Mouse (Mus musculus) embryonic fibroblast, embryonic 13.5 days (primary cell): ENCODE results near the gene Gpd1l. TPM values are rescaled to one million over a fixed set of nuclear protein-coding genes. Genes with fewer than 3 reads are reported as not detected.

Experiments used
- H3K27ac ChIP-seq: 2 replicates; pipeline ENCODE4 v1.5.1; 2012; ENCODE audit warnings: low read length, control low read depth, inconsistent platforms; ENCODE audit not compliant: insufficient read depth
- H3K4me1 ChIP-seq: 2 replicates; pipeline ENCODE4 v1.6.1; 2011; ENCODE audit warnings: low read length; ENCODE audit not compliant: control insufficient read depth, insufficient read depth
- H3K4me3 ChIP-seq: 2 replicates; pipeline ENCODE4 v1.5.1; 2011; ENCODE audit warnings: mild to moderate bottlenecking, control low read depth, low read length; ENCODE audit not compliant: insufficient read depth
- CTCF ChIP-seq: IDR thresholded peaks from 2 replicates; pipeline ENCODE4 v1.5.1; 2011; ENCODE audit warnings: mild to moderate bottlenecking, control low read depth, low read length, moderate library complexity, borderline replicate concordance; ENCODE audit not compliant: insufficient read depth
- POLR2A ChIP-seq: IDR thresholded peaks from 2 replicates; pipeline ENCODE4 v1.6.1; 2011; ENCODE audit warnings: low read depth, mild to moderate bottlenecking, control low read depth, low read length, moderate library complexity
- polyA plus RNA-seq: library from polyadenylated mRNA; stranded (reverse); fragments of >200 nt; gene quantifications from 2 replicates; pipeline ENCODE4 v1.2.4, GENCODE M21; 2011; ENCODE audit warnings: low read depth; ENCODE audit not compliant: missing spikeins, insufficient read length

Gene Gpd1l
- polyA plus RNA-seq, 1 experiment: 8.9 TPM

DNA sequence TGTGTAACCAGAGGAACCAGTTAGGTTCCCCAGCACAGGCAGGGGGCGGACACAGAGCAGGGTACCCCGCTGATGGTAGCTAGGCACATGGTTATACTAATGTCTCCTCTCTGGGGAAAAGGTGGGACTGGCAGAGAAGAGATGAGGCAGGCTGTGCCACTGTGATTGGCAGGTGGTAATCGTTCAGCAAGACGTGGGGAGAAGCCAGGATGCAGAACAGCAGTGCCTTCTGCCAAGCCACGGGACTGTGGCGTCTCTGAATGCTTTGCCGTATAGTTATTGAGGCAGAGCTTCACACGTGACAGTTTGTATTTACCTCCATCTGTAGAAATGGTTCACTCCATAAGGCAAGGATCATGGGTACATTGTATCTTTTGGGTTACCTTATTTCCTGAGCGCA lies 79.1 kb downstream of the Gpd1l start:
- Histone ChIP-seq H3K4me3 (no peak overlapping the region), H3K27ac (no peak overlapping the region), H3K4me1 (no peaks in the 10 kb centered on the region)
- TF ChIP-seq CTCF (no peak), POLR2A (no peak)

DNA sequence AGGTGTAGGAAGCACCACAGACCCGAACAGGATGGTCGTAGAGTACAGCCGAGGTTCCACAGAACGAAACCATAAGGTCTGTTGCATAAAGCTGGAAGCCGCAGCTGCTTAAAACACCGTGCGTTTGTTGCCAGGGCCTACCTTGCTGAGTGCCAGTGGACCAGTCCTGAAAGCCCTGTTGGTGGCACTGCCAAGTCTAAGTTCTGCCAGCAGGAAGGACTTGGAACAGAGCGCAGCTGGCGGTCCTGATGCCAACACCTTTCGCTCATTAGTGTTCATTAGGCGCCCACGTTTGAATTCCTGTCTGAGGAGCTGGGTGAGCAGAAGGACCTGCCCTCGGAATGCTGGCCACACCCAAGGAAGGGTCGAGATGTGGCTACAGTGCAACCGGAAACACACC lies 80.5 kb downstream of the Gpd1l start:
- Histone ChIP-seq H3K4me3 (no peak overlapping the region), H3K4me1 (no peaks in the 10 kb centered on the region), H3K27ac (no peak overlapping the region)
- TF ChIP-seq POLR2A: no peak
- no peak for TF ChIP-seq CTCF

DNA sequence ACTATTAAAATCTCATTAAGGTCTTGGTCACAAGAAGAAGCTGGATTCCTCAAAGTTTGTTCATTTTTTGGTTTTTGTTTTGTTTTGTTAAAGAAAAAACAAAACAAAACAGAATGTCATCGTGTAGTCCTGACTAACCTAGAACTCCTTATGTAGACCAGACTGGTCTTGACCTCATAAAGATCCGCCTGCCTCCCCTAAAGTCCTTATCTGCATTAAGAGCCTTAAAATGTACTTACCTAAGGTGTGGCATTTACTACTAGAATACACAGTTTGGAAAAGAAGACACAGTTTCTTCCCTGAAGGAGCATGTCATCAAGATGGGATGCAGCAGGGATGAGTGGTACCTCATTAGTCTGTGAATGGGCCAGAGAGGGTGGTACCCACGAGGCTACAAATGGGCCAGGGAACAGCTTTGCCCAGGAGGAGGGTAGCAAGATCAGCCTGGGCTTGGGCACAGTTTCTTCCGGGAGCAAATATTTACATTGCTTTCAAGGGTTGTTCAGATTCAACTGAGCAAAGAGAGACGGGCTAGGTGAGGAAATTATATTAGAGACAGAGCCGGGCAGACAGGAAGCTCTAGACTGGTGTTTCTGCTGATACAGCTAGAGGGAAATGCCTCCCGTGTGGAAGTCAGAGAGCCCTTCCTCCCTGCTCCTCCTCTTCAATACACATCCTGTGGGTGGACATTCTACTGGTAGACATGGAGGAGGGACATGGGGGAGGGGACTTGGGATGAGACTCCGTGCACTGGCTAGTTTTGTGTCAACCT lies 82.2 kb downstream of the Gpd1l start:
- TF ChIP-seq POLR2A (no peak), CTCF (no peak)
- H3K4me1 ChIP-seq: no peaks in the 10 kb centered on the region
- H3K4me3 ChIP-seq: no peak overlapping the region
- no peak overlapping the region for H3K27ac ChIP-seq

Other genes with a start within 250 kb of the Gpd1l start
- gene Dync1li1, start 245.2 kb downstream of the Gpd1l start, polyA plus RNA-seq: 58.0 and 58.5 TPM in 2 replicates
- 17.6 and 17.8 TPM in 2 replicates for gene Cmtm6, start 202.9 kb downstream of the Gpd1l start, polyA plus RNA-seq
- gene Cmtm7, start 152.1 kb downstream of the Gpd1l start, polyA plus RNA-seq: 95.8 and 105 TPM in 2 replicates
- gene Cmtm8, start 89.8 kb downstream of the Gpd1l start, polyA plus RNA-seq: 1.3 and 1.8 TPM in 2 replicates
- 1.6 and 3.1 TPM in 2 replicates for gene Osbpl10, start 44.6 kb upstream of the Gpd1l start, polyA plus RNA-seq
- gene Rps27rt, start 48.8 kb upstream of the Gpd1l start, polyA plus RNA-seq: 1,990 and 2,799 TPM in 2 replicates